ENCODE assay signal across 8 mouse cellular contexts in the genomic region with DNA sequence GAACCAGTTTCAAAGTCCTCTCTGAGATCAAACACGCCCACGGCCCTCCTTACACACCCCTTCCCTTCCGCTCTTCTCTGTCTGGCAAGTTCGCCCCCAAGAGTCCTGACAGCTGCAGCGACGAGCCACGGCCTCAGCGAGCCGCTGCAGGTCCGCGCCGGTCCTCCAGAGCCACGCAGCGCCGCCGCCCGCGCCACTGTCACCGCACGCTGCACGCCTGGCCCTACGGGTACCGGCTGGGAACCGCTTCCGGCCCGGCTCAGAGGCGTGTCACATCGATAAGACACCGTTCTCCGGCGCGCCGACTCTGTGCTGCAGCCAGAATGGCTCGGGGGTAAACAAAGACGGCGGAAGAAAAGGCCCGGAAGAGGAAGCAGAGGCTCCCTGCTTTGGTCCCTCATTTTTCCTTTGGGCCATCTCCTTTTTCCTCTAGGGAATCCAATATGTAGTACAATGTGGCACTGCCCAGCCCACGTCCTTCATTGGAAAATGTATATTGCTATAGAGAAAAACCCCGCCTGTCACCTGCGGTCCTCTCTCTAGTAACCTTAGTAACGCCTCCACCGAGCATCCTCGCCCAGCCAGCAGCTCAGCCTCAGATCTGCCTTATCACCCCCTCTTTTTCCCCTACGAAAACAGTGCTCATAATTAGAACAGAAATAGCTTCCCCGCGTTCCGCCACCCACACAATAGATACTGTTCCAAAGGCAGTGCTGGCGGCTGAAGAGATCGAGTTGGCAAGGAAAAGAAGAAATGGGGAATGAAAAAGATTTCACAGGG. TPM values are rescaled to one million over a fixed set of nuclear protein-coding genes. Genes with fewer than 3 reads are reported as not detected.
DNase-seq lines count a peak whose midpoint lies in the region; ATAC-seq lines count a peak whose summit lies in the region.

A gene (minus strand): TSS at position 252 of the 780 bp plus-strand sequence.

- H3K36me3 ChIP-seq in hindbrain, embryonic 11.5 days (ENCODE audit: control insufficient read depth, insufficient read depth, low read length) = no peaks in the 10 kb centered on the region

- peak; percentile 98 for ATAC-seq in hindbrain, embryonic 11.5 days (ENCODE audit: low FRiP score)

- no peaks in the 10 kb centered on the region for H3K27me3 ChIP-seq in hindbrain, embryonic 11.5 days (ENCODE audit: control insufficient read depth, insufficient read depth, low read length)

- WGBS in hindbrain, embryonic 11.5 days = under 1% methylated on average over 49 of the region's 49 CpGs

- peak within 1 kb of the TSS; percentile 62 for H3K9ac ChIP-seq in hindbrain, embryonic 11.5 days (ENCODE audit: low read depth, low read length)

- peak within 1 kb of the TSS; percentile 50 for H3K4me3 ChIP-seq in hindbrain, embryonic 11.5 days (ENCODE audit: low read depth, low read length)

- peak within 1 kb of the TSS; percentile 93 for H3K27ac ChIP-seq in hindbrain, embryonic 11.5 days (ENCODE audit: low read depth, low read length)

- peak; percentile 91 for DNase-seq in MN1 (ENCODE audit: low spot score)
- DNase-seq in cerebellum, adult 9-10 months = peak; percentile 95
- peak; percentile 86 to 96 for DNase-seq in frontal cortex, adult 2 months (ENCODE audit: extremely low spot score in 1 of 2, low spot score in 1 of 2)
- peak; percentile 94 for DNase-seq in hindbrain, embryonic 11.5 days (ENCODE audit: low spot score)
- peak; percentile 96 to 97 for DNase-seq in layer of hippocampus, postnatal 14 days (ENCODE audit: low spot score in 2 of 2)
- DNase-seq in lung, postnatal 14 days = peak; percentile 89
- peak; percentile 84 for DNase-seq in retina, adult 2 months (ENCODE audit: low read depth, low spot score)
- DNase-seq in thymus, postnatal 36 days = peak; percentile 87 to 88

- no peaks in the 10 kb centered on the region for H3K9me3 ChIP-seq in hindbrain, embryonic 11.5 days (ENCODE audit: control insufficient read depth, low read length)

- H3K4me2 ChIP-seq in hindbrain, embryonic 11.5 days (replicated peaks; ENCODE audit: low read depth, low read length) = peak within 1 kb of the TSS; percentile 48

- H3K4me1 ChIP-seq in hindbrain, embryonic 11.5 days (replicated peaks; ENCODE audit: control insufficient read depth, insufficient read depth, low read length) = no peaks in the 10 kb centered on the region

RNA-seq across cellular contexts. Expression of the gene that starts here (rescaled TPM):
- 26.9 and 27.8 TPM in 2 replicates for polyA plus RNA-seq in frontal cortex, adult 2 months (2012; rRNA removed)
- 47.2 and 54.0 TPM in 2 replicates for polyA plus RNA-seq in hindbrain, embryonic 11.5 days (2014; fragmentation: Nextera tagmentation; extraction: Ambion mirVana)
- 10 to 100 TPM; 16.4 to 18.1 TPM for total RNA-seq in layer of hippocampus, postnatal 14 days (2021)

Comparison
In these comparisons a context has a peak if more than half of its experiments do, and no peak if none do; other contexts are left out.
1. Peak in every context shown above with its lines: DNase-seq, ATAC-seq, H3K4me3 ChIP-seq and H3K27ac ChIP-seq.